Mouse (Mus musculus) lung, postnatal 25 days (tissue): ENCODE results near the gene Ptpn9.

Experiments
- DNase-seq: peaks from one replicate; pipeline ENCODE4 v3.0.0; 2022; ENCODE audit warnings: low spot score

Ptpn9 gene

GRCm38 (mm10) chr9:57014766-57015165 lies 20.0 kb downstream of the Ptpn9 start:
- DNase-seq = peak; percentile 53

GRCm38 (mm10) chr9:57017631-57018030 lies 22.9 kb downstream of the Ptpn9 start:
- DNase-seq = peak; percentile 36

DNA sequence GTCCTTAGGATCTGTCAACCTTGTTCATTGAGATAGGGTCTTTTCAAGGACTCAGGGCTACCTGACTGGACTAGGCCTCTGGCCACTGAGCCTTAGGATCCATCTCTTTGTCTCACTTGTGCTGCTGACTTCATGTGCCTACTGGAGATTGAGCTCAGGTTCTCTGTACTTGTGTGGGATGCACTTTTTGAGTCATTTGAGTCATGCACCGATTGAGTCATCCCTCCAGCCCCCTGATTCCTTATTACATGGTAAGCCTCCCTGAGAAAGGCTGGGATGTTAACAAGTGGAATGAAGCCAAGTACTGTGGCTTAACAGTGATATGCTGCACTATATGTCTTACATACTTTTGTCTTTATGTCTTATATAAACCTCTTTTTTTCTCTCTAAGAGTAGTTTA lies 37.0 kb downstream of the Ptpn9 start:
- DNase-seq = no peak

GRCm38 (mm10) chr9:57056237-57056636 lies 61.5 kb downstream of the Ptpn9 start:
- peak; percentile 75 for DNase-seq

- no peak for DNase-seq
Measured at GRCm38 (mm10) chr9:57064164-57064563, 69.4 kb downstream of the Ptpn9 start.

GRCm38 (mm10) chr9:57068266-57068665 lies 73.5 kb downstream of the Ptpn9 start:
- no peak for DNase-seq

DNA sequence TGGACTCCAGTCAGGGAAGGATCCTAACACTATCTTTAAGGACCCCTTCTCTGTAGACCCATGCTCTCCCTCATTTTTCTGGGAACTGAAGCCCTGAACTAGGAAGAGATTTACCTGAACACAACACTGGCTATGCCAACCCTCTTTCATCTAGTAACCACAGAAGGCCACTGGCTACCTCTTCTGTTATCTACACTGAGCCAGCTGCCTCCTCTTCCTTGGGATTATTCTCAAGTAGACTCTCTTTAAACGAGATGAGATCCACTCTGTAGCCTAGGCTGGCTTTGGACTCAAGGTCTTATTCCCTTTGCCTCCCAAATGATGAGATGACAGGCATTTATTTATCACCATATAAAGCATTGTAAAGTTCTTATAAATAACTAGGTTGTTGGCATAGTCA lies 75.5 kb downstream of the Ptpn9 start:
- no peak for DNase-seq

DNA sequence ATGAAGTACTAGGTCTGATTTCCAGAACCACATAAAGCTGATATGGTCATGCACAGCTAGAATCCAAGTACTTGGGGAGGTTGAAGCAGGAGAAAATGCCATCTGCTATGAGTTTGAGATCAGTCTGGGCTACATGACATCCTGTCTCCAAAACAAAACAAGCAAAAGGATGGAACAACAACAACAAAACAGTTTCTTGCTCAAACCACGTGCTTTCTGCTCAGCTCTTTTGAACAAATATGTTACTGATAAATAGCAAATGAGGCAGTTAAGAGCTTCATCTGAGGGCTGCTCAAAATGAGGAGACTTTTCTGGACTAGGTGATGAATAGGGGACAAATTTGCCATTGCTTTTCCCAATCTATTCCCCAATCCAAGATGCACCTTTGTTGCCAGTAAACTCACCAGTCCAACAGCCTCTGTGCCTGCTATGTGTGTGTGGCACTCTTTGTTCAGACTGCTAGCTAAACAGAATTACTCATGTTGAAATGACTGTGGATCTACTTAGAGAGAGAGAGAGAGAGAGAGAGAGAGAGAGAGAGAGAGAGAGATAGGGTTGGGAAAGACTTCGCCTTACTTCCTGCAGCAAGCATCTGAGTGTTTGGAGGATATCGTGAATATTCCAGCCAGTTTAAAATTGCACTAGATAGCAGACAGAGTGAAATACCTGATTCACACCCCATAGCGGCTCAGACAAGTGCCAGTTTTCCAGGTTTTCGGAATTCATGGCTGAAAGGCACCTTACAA lies 76.2 kb downstream of the Ptpn9 start:
- no peak for DNase-seq

GRCm38 (mm10) chr9:57071801-57072351 lies 77.2 kb downstream of the Ptpn9 start, which contains the start of gene Sin3a:
Gene Sin3a (plus strand): TSS chr9:57072040.
- peak; percentile 77 for DNase-seq

DNA sequence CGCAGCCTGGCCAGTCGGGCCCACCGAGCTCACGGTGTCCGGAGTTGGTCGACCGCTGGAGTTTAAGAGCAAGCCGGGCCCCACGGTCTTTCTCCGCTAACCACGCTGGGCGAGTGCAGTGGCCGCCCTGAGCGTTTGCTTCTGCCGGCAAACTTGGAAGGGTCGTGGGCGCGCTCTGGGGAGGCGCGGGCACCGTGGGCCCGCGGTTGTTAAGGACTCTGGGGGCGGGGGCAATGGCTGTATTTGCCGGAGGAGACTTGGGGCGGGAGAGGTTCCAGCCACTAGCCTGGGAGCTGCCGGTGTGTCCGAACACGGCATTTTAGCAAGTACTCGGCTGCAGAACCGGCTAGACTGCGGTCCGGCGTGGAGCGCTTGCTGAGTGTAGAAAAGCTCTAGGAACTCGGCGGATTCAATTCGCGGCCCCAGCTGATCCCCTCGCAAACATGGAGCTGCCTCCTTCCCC lies 77.8 kb downstream of the Ptpn9 start:
- no peak for DNase-seq

DNA sequence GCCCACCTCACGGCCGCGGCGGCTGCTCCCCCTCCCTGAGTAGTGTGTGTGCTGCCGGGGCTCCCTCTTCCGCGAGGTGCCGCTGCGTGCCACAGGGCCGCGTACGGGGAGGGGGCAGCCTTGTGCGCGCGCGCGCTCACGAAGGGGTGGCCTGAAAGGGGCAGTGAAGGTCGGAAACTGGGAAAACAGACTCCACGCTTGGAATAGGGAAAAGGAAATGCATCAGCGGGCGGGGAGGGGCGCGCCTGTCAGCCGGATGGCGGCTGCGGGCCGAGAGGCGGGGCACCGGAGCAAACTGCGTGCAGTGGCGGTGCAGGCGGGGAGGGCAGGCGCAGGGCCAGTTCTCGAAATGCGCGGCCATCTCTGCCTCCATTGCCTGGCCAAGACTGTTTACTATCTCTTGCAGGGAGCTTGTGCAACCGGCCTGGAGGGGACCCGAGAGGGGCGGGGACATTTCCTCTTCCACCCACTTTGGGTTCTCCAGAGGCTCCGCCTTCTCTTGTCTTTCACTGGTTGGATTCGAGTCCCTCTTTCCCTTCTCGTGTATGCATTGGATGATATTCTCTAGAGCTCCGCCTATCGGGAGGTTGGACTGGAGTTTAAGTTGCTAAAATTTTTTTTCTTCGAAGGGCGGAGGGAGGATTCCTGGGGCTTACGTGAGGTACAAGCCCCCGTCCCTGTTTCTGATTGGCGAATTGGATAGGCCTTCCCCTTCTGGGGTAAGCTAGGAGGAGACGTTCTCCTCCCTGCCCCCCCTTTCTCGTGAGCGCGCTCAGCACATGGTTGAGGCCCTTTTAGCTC lies 78.5 kb downstream of the Ptpn9 start:
- peak; percentile 100 for DNase-seq

DNA sequence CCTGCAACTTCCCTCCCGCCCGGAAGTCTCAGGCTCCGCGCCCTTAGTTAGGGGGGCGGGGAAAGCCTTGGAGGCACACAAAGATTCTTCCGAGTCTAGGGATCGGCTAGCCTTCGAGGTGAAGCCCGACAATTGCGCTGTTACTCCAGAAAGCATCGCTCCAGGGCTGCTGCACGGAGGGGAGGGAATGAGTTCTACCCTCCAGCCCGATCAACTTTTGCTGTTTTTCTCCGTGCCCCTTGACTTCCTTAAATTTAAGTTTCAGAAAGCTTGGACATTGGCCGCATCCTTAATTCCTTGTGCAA lies 79.0 kb downstream of the Ptpn9 start:
- DNase-seq = no peak

DNA sequence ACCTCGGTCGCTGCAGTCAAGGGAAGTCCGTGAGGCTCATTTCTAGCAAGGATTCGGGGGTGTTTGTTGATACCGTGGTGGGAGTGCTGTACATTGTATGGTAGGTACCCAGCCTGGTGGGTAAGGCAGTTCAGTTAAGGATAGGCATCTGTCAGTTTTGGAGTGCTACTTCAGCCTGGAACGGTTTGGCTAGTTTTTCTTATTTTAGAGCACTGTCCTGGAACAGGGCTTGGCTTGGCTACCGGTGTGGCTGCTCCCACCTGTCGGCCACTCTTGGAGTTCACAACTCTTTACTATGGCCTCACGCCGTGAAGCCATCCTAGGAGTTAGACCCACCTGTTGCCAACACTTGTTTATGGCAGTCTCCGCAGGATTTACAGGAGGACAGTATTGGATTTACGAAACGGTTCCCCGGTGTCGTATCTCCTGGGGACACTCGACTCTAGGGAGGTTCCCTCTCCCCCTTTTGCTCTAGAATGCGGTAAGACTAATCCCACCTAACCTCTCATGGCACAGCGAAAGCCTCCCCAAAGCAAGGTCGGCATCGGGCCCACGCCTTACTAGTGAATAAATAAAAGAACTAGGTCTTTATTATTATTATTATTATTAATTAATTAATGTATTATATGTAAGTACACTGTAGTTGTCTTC lies 79.6 kb downstream of the Ptpn9 start:
- peak; percentile 26 for DNase-seq

GRCm38 (mm10) chr9:57074822-57075603 lies 80.3 kb downstream of the Ptpn9 start:
- DNase-seq = peak; percentile 85

DNA sequence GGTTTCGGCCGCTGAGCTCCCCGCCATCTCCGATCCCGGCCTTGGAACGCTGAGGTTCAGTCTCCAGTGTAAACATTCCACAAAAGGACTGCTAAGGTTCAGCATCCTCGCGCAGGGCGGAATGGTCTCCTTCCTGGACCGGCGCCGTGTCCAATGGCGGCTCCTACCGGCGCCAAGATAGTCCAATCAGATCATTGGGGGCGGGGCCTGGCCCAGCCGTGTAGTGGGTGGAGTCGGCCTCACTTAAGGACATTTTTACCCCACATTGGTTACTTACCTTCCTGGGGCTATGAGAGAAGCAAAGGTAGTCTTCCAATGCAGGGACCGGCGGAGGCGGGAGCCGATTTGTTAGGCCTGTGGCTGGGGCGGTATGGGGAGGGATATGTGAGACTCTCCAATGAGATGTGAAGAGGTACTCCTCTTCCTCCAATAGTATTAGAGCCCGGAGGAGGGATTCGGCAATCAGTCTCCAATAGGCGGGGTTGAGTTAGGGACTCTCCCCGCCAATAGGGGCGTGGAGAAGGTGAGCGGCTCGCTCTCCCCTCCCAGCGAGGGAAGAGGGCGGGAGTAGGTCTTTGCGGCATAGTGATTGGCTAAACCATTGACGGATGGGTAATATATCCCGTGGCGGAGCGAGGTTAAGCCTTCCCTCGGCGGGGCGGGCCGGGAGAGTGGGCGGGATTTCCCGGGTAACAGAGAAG lies 81.1 kb downstream of the Ptpn9 start:
- peak; percentile 100 for DNase-seq

- peak; percentile 89 for DNase-seq
Measured at GRCm38 (mm10) chr9:57076701-57077660, 82.3 kb downstream of the Ptpn9 start.

DNA sequence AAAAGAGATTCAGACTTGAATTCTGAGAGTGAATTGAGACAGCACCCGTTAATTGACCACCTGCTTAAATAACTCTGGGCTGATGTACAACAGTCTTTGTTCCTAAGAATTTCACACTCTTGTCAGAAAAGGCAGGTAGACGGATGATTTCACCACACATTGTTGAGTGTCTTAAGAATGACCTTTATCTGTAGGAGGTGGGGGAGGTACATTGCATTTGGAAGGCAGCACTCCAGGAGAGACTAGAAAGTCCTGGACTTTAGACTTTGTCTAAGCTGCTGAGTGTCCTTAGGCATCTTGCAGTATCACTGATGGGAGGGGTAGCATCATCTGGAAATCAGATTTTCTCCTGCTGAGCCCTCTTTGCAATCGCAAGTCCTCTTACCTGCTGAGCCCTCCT lies 87.5 kb downstream of the Ptpn9 start:
- DNase-seq = no peak
